Comparison of ENCODE assay signal across 11 mouse cellular contexts in genomic region chr1:59902634-59903033, GRCm38 (mm10). TPM values are rescaled to one million over a fixed set of nuclear protein-coding genes. Genes with fewer than 3 reads are reported as not detected.
A peak's percentile ranks its signal among the peaks of the same experiment; 100 is the strongest.
DNase-seq lines count a peak whose midpoint lies in the region; ATAC-seq and TF ChIP-seq lines count a peak whose summit lies in the region.
"Had no signal": no experiment of that assay in that cellular context is flagged by ENCODE, and none has a peak within 500 bp of the region (broad histone marks: within the 10 kb centered on the region; RNA-seq: fewer than 3 reads in every experiment).

No protein-coding gene starts in this region.

- no peaks in the 10 kb centered on the region for H3K36me3 ChIP-seq in kidney, embryonic 14.5 days (ENCODE audit: control insufficient read depth, insufficient read depth, low read length)
- H3K36me3 ChIP-seq in kidney, postnatal 0 days (ENCODE audit: insufficient read depth, low read length) = no peaks in the 10 kb centered on the region
- no peaks in the 10 kb centered on the region for H3K36me3 ChIP-seq in forebrain, embryonic 12.5 days (replicated peaks)
- H3K36me3 ChIP-seq: limb, embryonic 12.5 days; midbrain, embryonic 13.5 days had no signal

- intact Hi-C loops in heart, postnatal 14 days (cut with DNase I) = no loop called here

- no peaks in the 10 kb centered on the region for H3K27me3 ChIP-seq in kidney, embryonic 14.5 days (ENCODE audit: control insufficient read depth, insufficient read depth, low read length)
- H3K27me3 ChIP-seq in kidney, postnatal 0 days (ENCODE audit: insufficient read depth, low read length) = no peaks in the 10 kb centered on the region
- no peaks in the 10 kb centered on the region for H3K27me3 ChIP-seq in forebrain, embryonic 12.5 days
- H3K27me3 ChIP-seq: forebrain, embryonic 13.5 days; limb, embryonic 12.5 days; midbrain, embryonic 13.5 days had no signal

- no peak overlapping the region for H3K9ac ChIP-seq in kidney, embryonic 14.5 days (ENCODE audit: low read depth, low read length)
- no peak overlapping the region for H3K9ac ChIP-seq in kidney, postnatal 0 days (ENCODE audit: low read depth, low read length)
- no peak overlapping the region for H3K9ac ChIP-seq in forebrain, embryonic 12.5 days
- H3K9ac ChIP-seq: forebrain, embryonic 13.5 days; limb, embryonic 12.5 days; midbrain, embryonic 13.5 days had no signal

- TF ChIP-seq CTCF in kidney, postnatal 0 days (IDR thresholded peaks at IDR 0.05; ENCODE audit: low read depth) = no peak

- no peak overlapping the region for H3K4me2 ChIP-seq in kidney, embryonic 14.5 days (replicated peaks; ENCODE audit: low read depth, low read length)
- no peak overlapping the region for H3K4me2 ChIP-seq in kidney, postnatal 0 days (ENCODE audit: low read length)
- H3K4me2 ChIP-seq in forebrain, embryonic 12.5 days = no peak overlapping the region
- H3K4me2 ChIP-seq: forebrain, embryonic 13.5 days; limb, embryonic 12.5 days; midbrain, embryonic 13.5 days had no signal

- no peaks in the 10 kb centered on the region for H3K9me3 ChIP-seq in kidney, embryonic 14.5 days (ENCODE audit: control insufficient read depth, low read length)
- no peaks in the 10 kb centered on the region for H3K9me3 ChIP-seq in kidney, postnatal 0 days (replicated peaks; ENCODE audit: low read length)
- H3K9me3 ChIP-seq in forebrain, embryonic 12.5 days = no peaks in the 10 kb centered on the region
- H3K9me3 ChIP-seq: forebrain, embryonic 13.5 days; limb, embryonic 12.5 days; midbrain, embryonic 13.5 days had no signal

- DNase-seq in kidney, adult 11 months = peak; percentile 73
- peak; percentile 25 to 40 for DNase-seq in heart, postnatal 14 days
- DNase-seq in kidney, postnatal 0 days (ENCODE audit: low spot score) = peak; percentile 89
- peak; percentile 37 to 57 for DNase-seq in lung, postnatal 4 days
- no peak for DNase-seq in right cerebral cortex, postnatal 25 days

- H3K4me3 ChIP-seq in kidney, embryonic 14.5 days (ENCODE audit: low read length) = no peak overlapping the region
- H3K4me3 ChIP-seq in kidney, postnatal 0 days (replicated peaks; ENCODE audit: low read depth, low read length) = no peak overlapping the region
- H3K4me3 ChIP-seq in forebrain, embryonic 12.5 days (replicated peaks) = no peak overlapping the region
- H3K4me3 ChIP-seq: forebrain, embryonic 13.5 days; layer of hippocampus, adult 2 months; limb, embryonic 12.5 days; midbrain, embryonic 13.5 days had no signal

- H3K27ac ChIP-seq in kidney, embryonic 14.5 days (ENCODE audit: low read depth, low read length) = no peak overlapping the region
- no peak overlapping the region for H3K27ac ChIP-seq in kidney, postnatal 0 days
- H3K27ac ChIP-seq in forebrain, embryonic 12.5 days = no peak overlapping the region
- H3K27ac ChIP-seq: forebrain, embryonic 13.5 days; limb, embryonic 12.5 days; midbrain, embryonic 13.5 days had no signal

- 29% methylated on average over 3 of the region's 3 CpGs for WGBS in kidney, embryonic 14.5 days
- 16% methylated on average over 3 of the region's 3 CpGs for WGBS in kidney, postnatal 0 days
- 43% methylated on average over 3 of the region's 3 CpGs for WGBS in forebrain, embryonic 12.5 days

- no peak for ATAC-seq in kidney, embryonic 14.5 days (ENCODE audit: low FRiP score, low TSS enrichment)
- no peak for ATAC-seq in kidney, postnatal 0 days (replicated peaks; ENCODE audit: low FRiP score, low read depth)
- no peak for ATAC-seq in forebrain, embryonic 12.5 days (ENCODE audit: low FRiP score)
- ATAC-seq: forebrain, embryonic 13.5 days; midbrain, embryonic 13.5 days had no signal

- no peaks in the 10 kb centered on the region for H3K4me1 ChIP-seq in kidney, embryonic 14.5 days (ENCODE audit: control insufficient read depth, insufficient read depth, low read length)
- peaks cover 4% of the 10 kb centered on the region; the same call in 1 of the 2 replicates for H3K4me1 ChIP-seq in kidney, postnatal 0 days (replicated peaks; ENCODE audit: insufficient read depth, low read length)
- H3K4me1 ChIP-seq in forebrain, embryonic 12.5 days = no peaks in the 10 kb centered on the region
- H3K4me1 ChIP-seq: forebrain, embryonic 13.5 days; limb, embryonic 12.5 days; midbrain, embryonic 13.5 days had no signal

RNA-seq across cellular contexts. Expression of gene Fam117b, which starts 10.2 kb away (rescaled TPM):
- 11.2 and 19.2 TPM in 2 replicates for polyA plus RNA-seq in kidney, embryonic 14.5 days (2014; fragmentation: Nextera tagmentation; extraction: Ambion mirVana)
- total RNA-seq in heart, postnatal 14 days (2021) = 10 to 100 TPM; 29.3 to 30.3 TPM
- polyA plus RNA-seq in kidney, postnatal 0 days (2015; fragmentation: Nextera tagmentation; extraction: Ambion mirVana) = 10.7 and 10.9 TPM in 2 replicates
- 23.4 and 25.0 TPM in 2 replicates for polyA plus RNA-seq in forebrain, embryonic 12.5 days (2016; fragmentation: Nextera tagmentation; extraction: Ambion mirVana)
